11 mouse cellular contexts compared by ENCODE assay signal in genomic region chr12:33284344-33284936, GRCm38 (mm10).
"Had no signal": no experiment of that assay in that cellular context is flagged by ENCODE, and none has a peak within 500 bp of the region (broad histone marks: within the 10 kb centered on the region; RNA-seq: fewer than 3 reads in every experiment).

No protein-coding gene starts in this region.

- H3K27me3 ChIP-seq: limb, embryonic 13.5 days; stomach, embryonic 15.5 days had no signal

- DNase-seq: kidney, adult 9 months; left cerebral cortex, postnatal 4 days; lung, adult 2 months; right cerebral cortex, postnatal 14 days; thymus, adult 2 months; thymus, postnatal 25 days had no signal

- H3K36me3 ChIP-seq: limb, embryonic 13.5 days; stomach, embryonic 15.5 days had no signal

- ATAC-seq: midbrain, embryonic 16.5 days had no signal

- H3K4me2 ChIP-seq: limb, embryonic 13.5 days; midbrain, embryonic 11.5 days; stomach, embryonic 15.5 days had no signal

- H3K4me3 ChIP-seq: layer of hippocampus, adult 2 months; limb, embryonic 13.5 days; stomach, embryonic 15.5 days had no signal
